Mouse (Mus musculus) E14TG2a.4 (cell line): ENCODE results near the gene Mmgt2.

Experiments
- CTCF ChIP-seq: conservative IDR thresholded peaks from 2 replicates; pipeline ENCODE4 v1.5.1; 2014; ENCODE audit warnings: low read length
- NANOG ChIP-seq: IDR thresholded peaks from 2 replicates; pipeline ENCODE4 v1.6.1; 2014; ENCODE audit warnings: borderline replicate concordance, low read length, mixed read lengths
- POU5F1 ChIP-seq: IDR thresholded peaks from 2 replicates; pipeline ENCODE4 v1.6.1; 2014; ENCODE audit warnings: low read length, borderline replicate concordance

DNA sequence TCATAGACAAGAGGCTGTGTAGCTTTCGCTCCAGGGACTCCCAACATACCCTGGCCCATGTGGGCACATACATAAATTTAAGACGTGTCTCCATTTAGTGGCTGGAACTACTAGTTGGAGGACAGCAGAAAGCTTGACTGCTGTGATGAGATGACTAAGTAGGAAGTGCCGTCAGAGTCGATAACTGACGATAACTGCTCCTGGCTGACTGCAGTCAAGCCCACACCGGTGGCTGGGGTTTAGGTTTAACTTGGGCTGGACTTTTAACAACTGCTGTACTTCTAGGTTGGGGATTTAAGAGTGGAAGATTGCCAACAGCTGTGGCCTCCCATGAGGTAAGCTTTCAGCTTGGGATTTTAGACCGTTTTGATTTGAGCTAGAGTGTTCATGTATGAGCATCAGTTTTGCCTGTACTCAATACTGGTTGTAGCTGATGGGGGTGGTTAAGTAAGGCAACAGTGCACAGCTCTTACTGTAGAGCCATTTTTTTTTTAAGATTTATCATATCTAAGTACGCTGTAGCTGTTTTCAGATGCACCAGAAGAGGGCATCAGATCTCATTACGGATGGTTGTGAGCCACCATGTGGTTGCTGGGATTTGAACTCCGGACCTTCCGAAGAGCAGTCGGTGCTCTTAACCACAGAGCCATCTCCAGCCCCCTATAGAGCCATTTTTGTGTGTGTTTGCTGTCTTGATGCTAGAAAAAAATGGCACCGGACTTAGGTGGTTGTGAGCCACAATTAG lies 45.0 kb upstream of the Mmgt2 start:
- TF ChIP-seq CTCF = no peak
- TF ChIP-seq POU5F1 = no peak
- TF ChIP-seq NANOG = no peak
